Mouse (Mus musculus): ENCODE results near the gene Dab2. TPM values are rescaled to one million over a fixed set of nuclear protein-coding genes. Genes with fewer than 3 reads are reported as not detected.
A peak's percentile ranks its signal among the peaks of the same experiment; 100 is the strongest.

Gene Dab2
- polyA plus RNA-seq, 1 experiment, result 550 TPM

DNA sequence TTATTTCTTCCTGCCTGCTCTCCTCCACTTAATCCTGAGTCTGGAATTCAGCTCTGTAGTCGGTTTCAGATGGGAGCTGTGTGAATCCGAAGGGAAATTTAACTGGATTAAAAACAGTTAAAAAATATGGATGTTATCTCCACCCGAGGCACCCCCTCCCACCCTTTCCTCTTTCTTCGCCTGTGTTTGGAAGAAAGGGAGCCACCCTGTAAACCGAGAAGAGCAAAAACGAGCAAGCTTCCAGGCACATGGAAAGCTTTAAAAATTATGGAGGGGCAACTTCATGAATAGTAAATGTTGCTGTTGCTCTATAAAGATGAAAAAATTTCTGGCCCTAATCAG, 88.1 kb downstream of the Dab2 start:
- peak overlapping the region; percentile 70 for H3K4me3 ChIP-seq (ENCODE audit: insufficient read depth, low read length)
- H3K4me1 ChIP-seq (ENCODE audit: control insufficient read depth, insufficient read depth, low read length), result peaks cover 27% of the 10 kb centered on the region
- no peak for TF ChIP-seq CTCF (IDR thresholded peaks at IDR 0.05; ENCODE audit: low read depth, low read length)
- no peak for TF ChIP-seq POLR2A (IDR thresholded peaks at IDR 0.05; ENCODE audit: borderline replicate concordance, low read depth, low read length)
- H3K27ac ChIP-seq (ENCODE audit: insufficient read depth, low read depth, low read length), result peak overlapping the region; percentile 92

DNA sequence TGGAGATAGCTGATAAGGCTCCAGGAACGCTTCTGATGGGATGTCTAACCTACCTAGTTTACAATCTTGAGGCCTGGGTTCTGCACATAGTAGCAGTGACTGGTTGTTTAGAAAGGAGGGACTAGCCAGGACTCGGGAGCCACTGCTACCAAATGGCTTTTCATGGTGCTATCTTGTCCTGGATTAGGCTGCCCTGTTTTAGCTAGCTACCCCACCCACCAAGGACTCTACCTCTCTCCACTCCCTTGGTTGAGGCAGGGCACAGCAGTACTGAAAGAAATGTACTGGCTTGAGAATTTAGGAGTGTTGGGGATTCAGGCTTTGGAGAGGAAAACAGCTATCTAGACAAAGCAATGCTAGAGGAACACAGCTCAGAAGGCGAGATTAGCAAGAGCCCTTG, 88.6 kb downstream of the Dab2 start:
- H3K4me1 ChIP-seq (ENCODE audit: control insufficient read depth, insufficient read depth, low read length), result peaks cover 30% of the 10 kb centered on the region
- H3K27ac ChIP-seq (ENCODE audit: insufficient read depth, low read depth, low read length), result peak overlapping the region; percentile 92
- H3K4me3 ChIP-seq (ENCODE audit: insufficient read depth, low read length), result peak overlapping the region; percentile 70
- TF ChIP-seq POLR2A (IDR thresholded peaks at IDR 0.05; ENCODE audit: borderline replicate concordance, low read depth, low read length) (no peak), CTCF (IDR thresholded peaks at IDR 0.05; ENCODE audit: low read depth, low read length) (no peak)

DNA sequence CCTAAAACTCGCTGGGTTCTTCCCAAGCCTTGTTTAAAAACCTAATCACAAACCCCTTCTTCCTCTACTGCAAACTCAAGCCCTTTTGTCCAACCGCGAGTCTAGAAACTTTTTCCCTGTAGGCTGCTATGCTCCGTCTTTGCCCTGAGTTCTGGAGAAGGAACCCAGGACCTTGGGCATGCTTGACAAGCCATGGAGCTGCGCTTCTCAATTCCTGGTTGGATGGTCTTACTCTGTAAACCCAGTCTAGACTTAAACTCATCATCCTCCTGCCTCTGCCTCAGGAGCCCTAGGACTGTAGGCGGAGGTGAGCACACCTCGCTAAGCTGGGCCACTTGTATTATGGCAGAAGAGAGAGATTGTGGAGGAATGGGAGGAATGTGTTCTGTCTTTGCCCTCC, 89.0 kb downstream of the Dab2 start:
- Histone ChIP-seq H3K4me1 (ENCODE audit: control insufficient read depth, insufficient read depth, low read length) (peaks cover 32% of the 10 kb centered on the region), H3K4me3 (ENCODE audit: insufficient read depth, low read length) (peak overlapping the region; percentile 70), H3K27ac (ENCODE audit: insufficient read depth, low read depth, low read length) (peak overlapping the region; percentile 92)
- TF ChIP-seq CTCF (IDR thresholded peaks at IDR 0.05; ENCODE audit: low read depth, low read length) (no peak), POLR2A (IDR thresholded peaks at IDR 0.05; ENCODE audit: borderline replicate concordance, low read depth, low read length) (no peak)

DNA sequence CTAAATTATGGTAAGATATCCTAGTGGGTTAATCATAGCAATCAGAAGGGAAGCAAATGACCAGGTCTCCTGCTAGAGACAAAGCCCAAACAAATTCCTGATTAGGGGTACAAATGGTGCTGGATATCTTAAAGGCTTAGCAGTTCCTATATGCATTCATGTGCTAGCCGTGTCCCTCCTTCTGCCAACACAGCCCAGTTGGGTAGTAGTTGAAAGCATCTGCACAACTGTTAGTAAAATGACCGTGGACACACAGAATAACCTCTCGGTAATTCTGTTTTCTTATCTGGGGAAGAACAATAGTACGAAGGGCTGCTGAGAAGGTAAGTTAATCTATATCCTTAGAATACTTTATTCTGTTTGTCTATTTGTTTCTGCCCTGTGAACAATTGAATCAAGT, 90.5 kb downstream of the Dab2 start:
- TF ChIP-seq CTCF (IDR thresholded peaks at IDR 0.05; ENCODE audit: low read depth, low read length) (no peak), POLR2A (IDR thresholded peaks at IDR 0.05; ENCODE audit: borderline replicate concordance, low read depth, low read length) (no peak)
- H3K4me1 ChIP-seq (ENCODE audit: control insufficient read depth, insufficient read depth, low read length), result peaks cover 27% of the 10 kb centered on the region
- H3K4me3 ChIP-seq (ENCODE audit: insufficient read depth, low read length), result peak overlapping the region; percentile 70
- peak overlapping the region; percentile 92 for H3K27ac ChIP-seq (ENCODE audit: insufficient read depth, low read depth, low read length)

DNA sequence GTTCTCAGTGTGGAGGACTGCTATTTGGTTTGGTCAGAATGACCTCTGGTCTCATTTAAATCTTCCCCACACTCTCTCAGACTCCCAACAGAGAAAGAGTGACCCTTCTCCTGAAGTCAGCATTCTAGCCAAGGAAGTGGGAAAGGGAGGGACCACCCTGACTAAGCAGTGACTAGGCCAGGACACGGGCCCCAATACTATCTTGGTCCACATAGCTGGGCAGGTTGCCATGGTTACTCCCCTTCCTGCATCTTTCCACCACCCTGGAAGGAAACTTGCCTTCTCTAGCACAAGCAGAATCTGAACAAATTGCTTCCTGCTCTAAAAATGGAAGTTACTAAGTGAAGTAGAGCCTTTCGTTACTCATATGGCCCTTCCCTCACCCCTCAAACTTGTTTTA, 91.1 kb downstream of the Dab2 start:
- 0 out of 2 replicates have a peak overlapping the region, but pooled peaks have one; percentile 1 for H3K4me3 ChIP-seq (ENCODE audit: insufficient read depth, low read length)
- peak overlapping the region; percentile 92 for H3K27ac ChIP-seq (ENCODE audit: insufficient read depth, low read depth, low read length)
- TF ChIP-seq CTCF (IDR thresholded peaks at IDR 0.05; ENCODE audit: low read depth, low read length), result no peak
- no peak for TF ChIP-seq POLR2A (IDR thresholded peaks at IDR 0.05; ENCODE audit: borderline replicate concordance, low read depth, low read length)
- H3K4me1 ChIP-seq (ENCODE audit: control insufficient read depth, insufficient read depth, low read length), result peaks cover 24% of the 10 kb centered on the region

DNA sequence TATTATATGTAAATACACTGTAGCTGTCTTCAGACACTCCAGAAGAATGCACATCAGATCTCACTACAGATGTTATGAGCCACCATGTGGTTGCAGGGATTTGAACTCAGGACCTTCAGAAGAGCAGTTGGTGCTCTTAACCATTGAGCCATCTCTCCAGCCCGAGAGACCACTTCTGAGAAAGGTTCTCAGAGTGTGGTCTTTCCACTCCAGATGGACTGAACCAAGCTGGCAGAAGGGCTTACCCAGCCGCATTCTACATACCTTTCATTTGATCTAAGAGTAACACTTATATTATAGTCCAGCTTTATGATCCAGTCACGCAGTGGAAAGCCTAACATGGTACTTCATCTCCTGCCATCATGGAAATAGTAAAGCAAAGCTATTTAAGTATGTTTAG, 92.3 kb downstream of the Dab2 start:
- TF ChIP-seq POLR2A (IDR thresholded peaks at IDR 0.05; ENCODE audit: borderline replicate concordance, low read depth, low read length) (no peak), CTCF (IDR thresholded peaks at IDR 0.05; ENCODE audit: low read depth, low read length) (no peak)
- Histone ChIP-seq H3K27ac (ENCODE audit: insufficient read depth, low read depth, low read length) (no peak overlapping the region), H3K4me1 (ENCODE audit: control insufficient read depth, insufficient read depth, low read length) (peaks cover 24% of the 10 kb centered on the region), H3K4me3 (ENCODE audit: insufficient read depth, low read length) (no peak overlapping the region)

DNA sequence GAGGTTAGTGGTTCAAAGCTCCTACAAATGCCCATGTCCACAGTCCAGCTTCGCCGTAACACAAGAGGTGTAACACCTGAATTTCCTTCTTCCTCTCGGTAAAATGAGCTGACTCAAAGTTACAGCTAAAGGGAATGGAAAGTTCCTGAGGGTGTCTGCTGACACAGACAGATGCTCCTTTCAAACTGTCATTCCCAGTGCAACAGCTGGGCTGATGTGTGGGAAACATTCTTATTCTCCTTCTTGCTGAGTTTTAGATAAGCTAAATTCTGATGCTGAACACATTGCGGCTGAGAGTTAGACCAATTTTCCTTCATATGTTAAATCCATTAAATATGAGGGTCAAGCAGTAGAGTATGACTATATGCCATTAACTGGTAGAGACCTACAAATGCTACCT, 94.0 kb downstream of the Dab2 start:
- TF ChIP-seq POLR2A (IDR thresholded peaks at IDR 0.05; ENCODE audit: borderline replicate concordance, low read depth, low read length) (no peak), CTCF (IDR thresholded peaks at IDR 0.05; ENCODE audit: low read depth, low read length) (no peak)
- Histone ChIP-seq H3K27ac (ENCODE audit: insufficient read depth, low read depth, low read length) (no peak overlapping the region), H3K4me1 (ENCODE audit: control insufficient read depth, insufficient read depth, low read length) (peaks cover 25% of the 10 kb centered on the region), H3K4me3 (ENCODE audit: insufficient read depth, low read length) (no peak overlapping the region)

DNA sequence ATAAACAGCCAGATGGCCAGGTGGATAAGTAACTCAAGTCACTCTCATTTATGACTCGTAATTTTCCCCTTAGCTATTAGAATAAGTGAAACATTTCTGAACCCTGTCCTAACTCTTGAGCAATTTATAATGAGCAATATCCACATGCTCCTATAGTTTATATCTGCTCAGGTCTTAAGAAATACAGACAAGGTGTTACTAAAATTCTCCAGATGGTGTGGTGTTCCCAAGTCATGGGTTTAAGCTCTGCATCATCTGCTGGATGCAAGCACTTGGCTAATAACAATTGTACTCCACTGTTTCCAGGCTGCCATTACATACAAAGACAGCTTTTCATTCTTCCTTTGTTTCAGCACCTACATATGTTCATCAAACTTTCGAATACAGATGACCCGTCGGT, 98.6 kb downstream of the Dab2 start:
- Histone ChIP-seq H3K27ac (ENCODE audit: insufficient read depth, low read depth, low read length) (no peak overlapping the region), H3K4me1 (ENCODE audit: control insufficient read depth, insufficient read depth, low read length) (peaks cover 28% of the 10 kb centered on the region), H3K4me3 (ENCODE audit: insufficient read depth, low read length) (no peak overlapping the region)
- no peak for TF ChIP-seq CTCF (IDR thresholded peaks at IDR 0.05; ENCODE audit: low read depth, low read length)
- no peak for TF ChIP-seq POLR2A (IDR thresholded peaks at IDR 0.05; ENCODE audit: borderline replicate concordance, low read depth, low read length)

DNA sequence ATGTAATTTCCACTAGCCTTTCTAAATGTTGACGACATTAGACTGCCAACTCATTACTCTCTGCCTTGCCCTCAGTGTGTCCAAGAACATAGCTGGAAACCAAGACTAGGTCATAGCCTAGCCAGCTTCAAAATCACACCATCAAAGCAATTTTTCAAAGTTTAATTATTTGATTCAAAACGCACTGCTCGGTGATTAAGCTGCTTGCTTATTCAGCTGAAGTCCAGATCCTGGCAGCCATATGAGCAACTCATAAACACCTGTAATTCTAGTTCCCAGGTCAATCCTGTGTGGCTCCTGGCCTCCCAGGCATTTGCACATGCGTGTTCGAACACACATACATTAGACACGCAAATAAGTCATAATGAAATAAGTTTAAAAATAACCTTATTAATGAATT, 99.3 kb downstream of the Dab2 start:
- peaks cover 26% of the 10 kb centered on the region for H3K4me1 ChIP-seq (ENCODE audit: control insufficient read depth, insufficient read depth, low read length)
- TF ChIP-seq POLR2A (IDR thresholded peaks at IDR 0.05; ENCODE audit: borderline replicate concordance, low read depth, low read length) (no peak), CTCF (IDR thresholded peaks at IDR 0.05; ENCODE audit: low read depth, low read length) (no peak)
- H3K27ac ChIP-seq (ENCODE audit: insufficient read depth, low read depth, low read length), result no peak overlapping the region

DNA sequence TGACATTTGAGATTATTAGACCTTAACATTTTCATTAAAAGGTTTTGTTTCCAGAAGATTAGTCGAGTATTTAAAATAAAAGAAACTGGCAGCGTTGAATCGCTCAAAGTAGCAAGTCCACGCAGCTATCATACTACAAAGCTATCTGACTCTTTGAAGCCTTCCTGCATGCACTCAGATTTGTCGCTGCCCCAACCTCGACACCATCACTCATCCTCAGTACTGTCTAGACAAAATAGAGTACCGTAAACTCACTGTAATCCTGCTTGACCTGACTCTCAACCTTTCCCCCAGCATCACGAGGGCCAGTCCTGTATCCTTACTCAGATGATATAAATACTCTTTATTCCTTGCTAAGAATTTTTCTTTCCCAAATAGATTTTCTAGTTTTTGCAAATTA, 100.5 kb downstream of the Dab2 start:
- Histone ChIP-seq H3K4me1 (ENCODE audit: control insufficient read depth, insufficient read depth, low read length) (peaks cover 33% of the 10 kb centered on the region), H3K4me3 (ENCODE audit: insufficient read depth, low read length) (no peak overlapping the region), H3K27ac (ENCODE audit: insufficient read depth, low read depth, low read length) (no peak overlapping the region)
- no peak for TF ChIP-seq CTCF (IDR thresholded peaks at IDR 0.05; ENCODE audit: low read depth, low read length)
- TF ChIP-seq POLR2A (IDR thresholded peaks at IDR 0.05; ENCODE audit: borderline replicate concordance, low read depth, low read length), result no peak

More for the DNA sequence above, 99.3 kb downstream of the Dab2 start:
- H3K4me3 ChIP-seq (ENCODE audit: insufficient read depth, low read length), result no peak overlapping the region

DNA sequence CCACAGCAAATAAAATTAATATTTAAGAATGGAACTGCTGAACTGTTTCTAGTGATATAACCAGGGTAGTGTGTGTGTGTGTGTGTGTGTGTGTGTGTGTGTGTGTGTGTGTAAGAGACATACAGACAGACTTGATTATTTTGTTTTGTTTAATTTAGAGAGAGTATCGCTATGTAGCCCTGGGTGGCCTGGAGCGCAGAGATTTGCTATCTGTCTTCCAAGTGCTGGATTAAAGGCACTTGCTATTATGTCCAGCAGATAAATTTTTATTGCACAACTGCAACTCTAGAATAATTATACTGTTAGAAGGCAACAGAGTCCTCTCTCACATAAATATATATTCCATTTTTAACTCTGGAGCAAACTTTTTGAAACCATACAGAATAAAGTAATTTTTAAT, 102.8 kb downstream of the Dab2 start:
- Histone ChIP-seq H3K27ac (ENCODE audit: insufficient read depth, low read depth, low read length) (no peak overlapping the region), H3K4me3 (ENCODE audit: insufficient read depth, low read length) (no peak overlapping the region), H3K4me1 (ENCODE audit: control insufficient read depth, insufficient read depth, low read length) (peaks cover 46% of the 10 kb centered on the region)
- TF ChIP-seq POLR2A (IDR thresholded peaks at IDR 0.05; ENCODE audit: borderline replicate concordance, low read depth, low read length), result no peak
- no peak for TF ChIP-seq CTCF (IDR thresholded peaks at IDR 0.05; ENCODE audit: low read depth, low read length)
